Mouse (Mus musculus): Measurements from ENCODE around the gene Gm4871.
"Not testable (repeated sequence)": the region's sequence is repeated elsewhere in the genome, so short reads cannot be mapped to it uniquely, and the experiment has no call there.

Gm4871 gene

DNA sequence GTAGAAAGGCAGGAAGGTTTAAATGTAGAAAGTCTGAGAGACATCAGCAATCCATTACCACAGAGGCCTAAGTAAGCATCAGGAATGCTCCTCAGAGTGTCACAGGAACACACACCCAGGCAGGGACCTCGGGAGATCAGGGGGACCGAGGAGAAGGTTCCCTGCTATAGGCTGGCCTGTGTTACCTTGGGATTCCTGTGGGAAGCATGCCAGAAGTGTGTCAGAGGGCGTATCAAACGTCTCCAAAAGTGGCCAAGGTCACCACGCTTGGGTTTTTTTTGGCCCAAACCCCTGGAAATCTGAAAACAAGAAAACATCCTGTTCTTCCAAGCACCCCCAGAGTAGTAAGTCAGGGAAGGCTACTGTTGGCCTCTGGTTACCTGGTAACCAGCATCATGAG is at the start of gene Gm4871:
Gm4871 (minus strand) TSS at position 364 of the 400 bp plus-strand sequence.
- DNase-seq = not testable (repeated sequence)

DNA sequence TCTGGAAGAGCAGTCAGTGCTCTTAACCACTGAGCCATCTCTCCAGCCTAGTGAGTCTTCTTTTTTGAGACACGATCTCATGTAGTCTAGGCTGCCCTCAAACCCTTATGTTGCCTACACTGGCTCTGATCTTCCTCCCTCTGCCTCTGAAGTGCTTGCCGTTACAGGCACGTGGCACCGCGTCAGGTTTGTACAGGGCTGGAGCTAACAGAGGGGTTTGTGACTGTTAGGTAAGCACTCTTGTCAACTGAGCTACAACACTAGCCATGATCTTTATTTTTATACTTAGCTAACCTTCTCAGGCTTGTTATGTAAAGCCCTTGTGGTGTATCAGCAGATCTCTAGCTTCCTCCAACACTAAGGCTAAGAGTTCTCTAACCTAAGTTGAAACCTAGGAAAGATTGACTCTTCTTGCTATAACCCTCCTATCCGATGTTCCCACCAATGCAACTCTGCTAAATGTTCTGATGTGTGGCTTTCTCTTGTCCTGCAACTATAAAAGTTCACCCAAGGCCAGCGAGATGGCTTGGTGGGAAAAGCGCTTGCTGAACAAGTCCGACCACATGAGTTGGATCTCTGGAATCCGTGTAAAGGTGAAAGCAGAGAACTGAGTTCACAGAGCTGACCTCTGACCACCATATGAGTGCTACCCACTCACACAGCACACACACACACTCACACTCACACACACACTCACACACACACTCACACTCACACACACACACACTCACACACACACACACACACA is 49.5 kb upstream of the Gm4871 start:
- no peak for DNase-seq

- DNase-seq = no peak
These were observed 42.5 kb upstream of the Gm4871 start for GRCm38 (mm10) chr5:145075081-145075480.

DNA sequence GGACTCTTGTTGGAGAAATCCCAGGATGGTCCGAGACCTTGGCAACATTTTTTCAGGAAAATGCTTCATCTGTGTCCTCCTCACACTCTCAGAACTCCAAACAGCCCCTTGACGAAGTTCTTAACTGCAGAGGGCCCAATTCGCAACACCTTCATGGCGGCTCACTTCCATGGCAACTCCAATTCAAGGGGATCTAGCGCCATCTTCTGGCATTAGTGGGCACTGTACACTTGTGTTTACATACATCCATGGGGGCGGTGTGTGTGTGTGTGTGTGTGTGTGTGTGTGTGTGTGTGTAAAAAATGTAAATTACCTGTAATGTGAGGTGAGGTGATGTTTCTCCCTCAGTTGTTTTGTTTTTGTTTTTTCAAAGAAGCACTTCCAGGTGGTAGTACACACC is 38.8 kb upstream of the Gm4871 start:
- no peak for DNase-seq

DNA sequence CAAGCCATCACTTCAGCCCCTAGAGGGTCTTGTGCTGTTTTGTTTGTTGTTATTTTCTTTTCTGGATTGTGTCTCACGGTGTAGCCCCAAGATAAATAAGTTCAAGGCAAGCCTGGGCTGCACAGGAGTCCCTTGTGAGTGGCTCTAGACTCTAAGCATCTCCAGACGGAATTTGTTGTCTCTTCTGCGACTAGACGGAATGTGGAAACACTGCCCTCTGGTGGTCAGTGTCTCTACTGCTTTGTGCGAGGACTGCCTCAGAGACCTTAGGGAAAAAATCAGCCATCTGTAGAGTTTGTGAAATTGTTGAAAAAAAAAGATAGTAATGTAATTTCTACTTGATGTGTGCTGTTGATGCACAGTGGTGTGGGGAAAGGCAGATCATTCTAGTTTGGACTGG is 37.2 kb upstream of the Gm4871 start:
- DNase-seq = peak; percentile 69

DNA sequence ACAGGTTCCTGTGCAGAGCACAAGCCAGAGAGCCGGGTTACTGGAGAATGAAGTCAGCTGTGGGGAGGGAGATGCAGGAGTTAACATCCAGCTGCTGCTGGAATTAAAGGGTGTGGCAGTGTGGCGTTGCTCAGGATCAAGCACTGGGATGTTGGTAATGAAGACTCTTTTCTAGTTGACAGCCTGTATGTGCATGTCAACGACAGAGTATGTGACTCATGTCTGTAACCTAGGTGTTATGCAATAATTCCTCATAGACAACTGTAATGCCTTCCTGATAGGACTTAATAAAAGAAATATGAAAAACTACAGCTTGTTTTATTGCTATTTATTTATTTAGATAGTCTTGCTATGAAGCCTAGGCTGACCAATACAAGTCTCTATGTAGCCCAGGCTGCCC is 36.3 kb upstream of the Gm4871 start:
- DNase-seq = no peak

- DNase-seq = no peak
These were observed 32.3 kb upstream of the Gm4871 start for GRCm38 (mm10) chr5:145064765-145065340.

- no peak for DNase-seq
These were observed 27.0 kb upstream of the Gm4871 start for GRCm38 (mm10) chr5:145059524-145059923.

DNA sequence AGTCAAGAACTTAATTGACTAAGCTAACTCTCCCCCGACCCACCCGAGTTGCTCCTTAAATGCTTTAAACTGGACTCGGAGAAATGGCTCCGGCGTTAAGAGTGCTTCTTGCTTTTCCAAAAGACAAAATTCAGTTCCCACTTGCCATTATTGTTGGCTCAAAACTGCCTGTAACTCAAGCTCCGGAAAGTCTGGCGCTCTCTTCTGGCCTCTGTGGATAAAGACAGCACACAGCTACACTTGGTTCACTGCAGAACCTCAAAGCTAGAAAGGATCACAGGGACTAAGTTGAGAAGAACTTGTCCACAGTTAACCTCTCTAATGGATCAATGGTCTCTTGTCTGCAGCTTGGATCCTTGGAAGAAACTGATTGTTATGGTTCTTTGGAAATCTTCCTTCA is 26.2 kb upstream of the Gm4871 start:
- DNase-seq = no peak

GRCm38 (mm10) chr5:145057907-145058306 is 25.4 kb upstream of the Gm4871 start:
- no peak for DNase-seq

GRCm38 (mm10) chr5:145054187-145054586 is 21.6 kb upstream of the Gm4871 start:
- DNase-seq = not testable (repeated sequence)

DNA sequence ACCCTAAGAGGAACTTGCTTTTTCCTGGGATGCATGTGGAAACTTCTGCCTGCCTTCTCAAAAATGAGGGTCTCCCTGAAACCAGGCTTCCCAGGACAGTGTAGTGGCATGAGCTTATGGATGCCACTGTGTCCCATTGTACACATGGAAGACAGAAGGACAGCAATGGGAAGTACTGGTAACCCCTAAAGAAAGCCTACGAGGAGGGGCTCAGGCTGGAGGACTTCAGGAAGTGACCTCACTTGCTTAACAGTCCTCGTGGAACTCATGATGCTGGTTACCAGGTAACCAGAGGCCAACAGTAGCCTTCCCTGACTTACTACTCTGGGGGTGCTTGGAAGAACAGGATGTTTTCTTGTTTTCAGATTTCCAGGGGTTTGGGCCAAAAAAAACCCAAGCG is 10.1 kb upstream of the Gm4871 start, which contains the start of gene 1700018F24Rik:
1700018F24Rik (plus strand) TSS at position 301 of the 400 bp plus-strand sequence.
- not testable (repeated sequence) for DNase-seq

- no peak for DNase-seq
These were observed 9.1 kb upstream of the Gm4871 start for GRCm38 (mm10) chr5:145041628-145042027.

DNA sequence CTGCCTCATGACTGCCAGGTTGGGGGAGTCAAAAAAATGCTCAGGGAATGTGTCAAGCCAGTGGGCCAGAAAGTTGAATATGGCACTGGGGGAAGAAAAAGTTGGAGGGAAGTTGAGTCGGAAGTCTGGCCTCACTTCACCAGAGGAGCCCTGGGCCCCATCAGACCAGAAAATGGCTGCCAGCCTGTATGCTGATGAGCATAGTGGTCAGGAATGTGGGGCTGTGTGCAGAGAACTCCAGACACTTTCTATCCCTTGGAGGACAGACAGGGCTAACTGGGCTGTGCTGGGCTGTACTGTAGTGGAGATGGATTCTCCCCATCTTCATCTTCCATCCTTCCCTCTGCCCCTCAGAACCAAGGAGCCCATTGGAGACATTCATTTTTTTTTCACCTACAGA is 2.1 kb downstream of the Gm4871 start:
- DNase-seq = not testable (repeated sequence)

DNA sequence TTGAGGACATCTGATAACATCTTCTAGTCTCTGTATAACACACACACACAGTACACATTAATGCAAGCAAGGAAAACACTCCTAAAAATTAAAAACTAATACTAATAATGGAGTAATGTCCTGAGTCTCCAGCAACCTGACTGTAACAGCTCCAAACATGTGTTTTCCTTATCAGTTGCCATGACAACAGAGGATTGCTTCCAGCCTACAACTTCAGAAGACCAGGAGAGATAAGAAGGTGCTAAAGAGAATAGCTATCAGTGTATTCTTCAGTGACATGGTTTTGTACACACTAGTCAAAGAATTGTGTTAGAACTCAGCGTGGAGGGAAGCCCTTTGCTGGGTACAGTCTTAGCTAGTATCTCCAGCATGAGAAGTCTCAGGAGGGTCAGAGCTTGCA is 11.8 kb downstream of the Gm4871 start:
- not testable (repeated sequence) for DNase-seq

DNA sequence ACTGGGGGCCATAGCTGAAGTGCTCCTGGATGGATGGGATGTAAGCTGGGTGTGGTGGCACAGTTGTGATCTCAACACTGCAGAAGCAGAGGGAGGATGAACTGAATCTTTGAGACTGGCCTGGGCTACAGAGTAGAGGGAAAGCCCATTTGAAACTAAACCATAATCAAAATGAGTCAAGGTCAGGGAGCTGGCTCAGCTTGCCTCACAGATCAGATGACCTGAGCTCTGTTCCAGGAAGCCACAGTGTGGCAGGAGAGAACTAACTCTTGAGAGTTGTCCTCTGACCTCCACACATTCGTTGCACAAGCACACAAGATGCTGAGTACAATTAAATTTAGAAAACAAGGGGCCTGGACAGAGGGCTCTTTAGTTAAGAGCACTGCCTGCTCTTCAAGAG is 12.3 kb downstream of the Gm4871 start:
- DNase-seq = not testable (repeated sequence)

DNA sequence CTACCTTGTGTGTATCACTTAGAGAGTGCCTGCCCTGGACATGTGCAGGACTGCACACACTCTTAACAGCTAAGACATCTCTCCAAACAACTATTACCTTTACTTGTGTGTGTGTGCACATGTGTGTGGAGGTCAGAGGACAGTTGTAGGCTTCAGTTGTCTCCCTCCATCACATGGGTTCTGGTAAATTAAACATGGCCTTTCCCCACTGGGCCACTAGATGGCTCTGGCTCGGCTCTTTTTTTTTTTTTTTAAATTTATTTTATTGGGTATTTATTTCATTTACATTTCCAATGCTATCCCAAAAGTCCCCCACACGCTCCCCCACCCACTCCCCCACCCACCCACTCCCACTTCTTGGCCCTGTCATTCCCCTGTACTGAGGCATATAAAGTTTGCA is 15.8 kb downstream of the Gm4871 start:
- not testable (repeated sequence) for DNase-seq

- no peak for DNase-seq
These were observed 18.3 kb downstream of the Gm4871 start for GRCm38 (mm10) chr5:145014278-145014677.

DNA sequence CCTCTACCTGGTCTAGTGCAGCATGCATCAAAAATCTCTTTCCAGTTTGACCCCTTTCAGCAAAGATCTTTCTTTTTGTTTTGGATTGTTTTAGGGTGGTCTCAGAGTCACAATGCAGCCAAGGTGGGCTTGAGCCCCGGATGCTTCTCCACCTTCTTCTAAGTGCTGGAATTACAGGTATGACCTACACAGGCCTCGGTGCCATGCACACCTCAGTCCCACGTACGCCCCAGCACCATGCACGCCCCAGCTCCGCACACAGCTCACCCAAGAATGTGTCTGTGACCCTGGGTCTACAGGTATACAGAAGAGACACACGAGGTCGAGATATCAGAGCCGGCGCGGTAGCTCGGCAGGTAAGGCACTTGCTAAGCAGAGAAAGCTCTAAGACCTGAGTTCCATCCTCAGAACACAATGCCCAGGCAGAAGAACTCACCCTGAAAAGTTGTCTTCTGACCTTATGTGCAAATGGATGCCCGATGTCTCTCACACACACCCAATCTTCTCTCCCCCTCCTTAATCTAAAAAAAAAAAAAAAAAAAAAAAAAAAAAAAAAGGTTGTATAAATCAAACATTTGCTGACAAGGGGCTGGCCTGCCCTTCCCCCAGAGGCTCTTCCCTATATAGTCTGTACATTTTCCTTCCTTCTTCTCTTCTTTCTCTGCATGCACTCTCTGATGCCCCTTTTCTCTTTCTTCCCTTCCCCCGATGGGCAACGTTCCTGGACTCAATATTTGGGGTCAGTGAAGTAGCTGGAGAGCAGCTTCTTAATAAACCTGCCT is 23.5 kb downstream of the Gm4871 start:
- DNase-seq = no peak

DNA sequence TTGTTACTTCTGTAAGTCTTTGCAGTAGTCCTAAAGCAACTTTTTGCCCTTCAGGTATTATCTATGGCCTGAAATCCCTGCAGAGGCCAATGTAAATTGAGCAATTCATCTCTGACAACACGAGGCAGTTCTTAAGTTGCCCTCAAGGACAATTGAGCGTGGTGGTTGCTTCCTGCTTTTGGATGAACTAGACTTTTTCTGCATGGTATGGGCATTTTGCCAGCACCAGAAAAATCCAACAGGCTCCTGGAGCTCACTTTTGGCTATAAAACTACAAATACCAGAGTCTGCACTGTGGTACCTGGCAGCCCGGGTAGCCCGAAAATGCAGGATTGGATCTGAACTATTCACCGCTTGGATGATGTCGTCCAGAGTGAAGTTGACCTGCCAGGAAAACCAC is 27.0 kb downstream of the Gm4871 start:
- no peak for DNase-seq

GRCm38 (mm10) chr5:145004495-145004894 is 28.1 kb downstream of the Gm4871 start:
- DNase-seq = no peak

- DNase-seq = no peak
These were observed 29.2 kb downstream of the Gm4871 start for GRCm38 (mm10) chr5:145003362-145003761.

GRCm38 (mm10) chr5:144998491-144998890 is 34.1 kb downstream of the Gm4871 start:
- DNase-seq = no peak

- no peak for DNase-seq
These were observed 42.1 kb downstream of the Gm4871 start for GRCm38 (mm10) chr5:144990481-144990880.
